22 mouse cellular contexts compared by ENCODE assay signal in genomic region chr13:58923496-58923895, GRCm38 (mm10).
DNase-seq lines count a peak whose midpoint lies in the region; ATAC-seq and TF ChIP-seq lines count a peak whose summit lies in the region.
"Had no signal": no experiment of that assay in that cellular context is flagged by ENCODE, and none has a peak within 500 bp of the region (broad histone marks: within the 10 kb centered on the region; RNA-seq: fewer than 3 reads in every experiment).

No protein-coding gene starts in this region.

- H3K4me1 ChIP-seq in cerebellum, adult 2 months (ENCODE audit: control insufficient read depth, insufficient read depth, low read length), result peaks cover 42% of the 10 kb centered on the region
- no peaks in the 10 kb centered on the region for H3K4me1 ChIP-seq in heart, embryonic 11.5 days (ENCODE audit: control insufficient read depth, insufficient read depth, low read length)
- peaks cover 15% of the 10 kb centered on the region for H3K4me1 ChIP-seq in midbrain, embryonic 10.5 days
- no peaks in the 10 kb centered on the region for H3K4me1 ChIP-seq in midbrain, embryonic 15.5 days
- H3K4me1 ChIP-seq: heart, embryonic 12.5 days had no signal

- H3K27ac ChIP-seq in cerebellum, adult 2 months (ENCODE audit: insufficient read depth, low read length), result peak overlapping the region; percentile 63; the same call in 1 of the 2 replicates
- H3K27ac ChIP-seq in heart, embryonic 11.5 days (ENCODE audit: low read depth, low read length), result no peak overlapping the region
- 0 out of 2 replicates have a peak overlapping the region, but pooled peaks have one; percentile 15 for H3K27ac ChIP-seq in midbrain, embryonic 10.5 days (replicated peaks)
- no peak overlapping the region for H3K27ac ChIP-seq in midbrain, embryonic 15.5 days
- H3K27ac ChIP-seq: embryonic facial prominence, embryonic 10.5 days; heart, adult 2 months; hindbrain, embryonic 10.5 days; hindbrain, embryonic 15.5 days had no signal

- no peaks in the 10 kb centered on the region for H3K9me3 ChIP-seq in heart, embryonic 11.5 days (replicated peaks; ENCODE audit: control insufficient read depth, low read length)
- H3K9me3 ChIP-seq in midbrain, embryonic 10.5 days (replicated peaks), result no peaks in the 10 kb centered on the region
- H3K9me3 ChIP-seq in midbrain, embryonic 15.5 days, result no peaks in the 10 kb centered on the region
- H3K9me3 ChIP-seq: embryonic facial prominence, embryonic 10.5 days; heart, embryonic 12.5 days; hindbrain, embryonic 10.5 days; hindbrain, embryonic 15.5 days had no signal

- no peak overlapping the region for H3K4me2 ChIP-seq in heart, embryonic 11.5 days
- H3K4me2 ChIP-seq in midbrain, embryonic 15.5 days, result no peak overlapping the region
- H3K4me2 ChIP-seq: heart, embryonic 12.5 days; hindbrain, embryonic 15.5 days had no signal

- WGBS in cerebellum, adult 2 months, result 67% methylated on average over 7 of the region's 7 CpGs
- WGBS in heart, embryonic 11.5 days (ENCODE audit: insufficient replicate concordance), result 79% methylated on average over 7 of the region's 7 CpGs
- WGBS in midbrain, embryonic 10.5 days, result 91% methylated on average over 7 of the region's 7 CpGs
- 87% methylated on average over 7 of the region's 7 CpGs for WGBS in midbrain, embryonic 15.5 days

- H3K27me3 ChIP-seq in cerebellum, adult 2 months (ENCODE audit: control insufficient read depth, insufficient read depth, low read length), result no peaks in the 10 kb centered on the region
- no peaks in the 10 kb centered on the region for H3K27me3 ChIP-seq in heart, embryonic 11.5 days (ENCODE audit: control insufficient read depth, insufficient read depth, low read length)
- H3K27me3 ChIP-seq in midbrain, embryonic 10.5 days (ENCODE audit: low read depth, poor library complexity, severe bottlenecking), result no peaks in the 10 kb centered on the region
- no peaks in the 10 kb centered on the region for H3K27me3 ChIP-seq in midbrain, embryonic 15.5 days (replicated peaks)
- H3K27me3 ChIP-seq: heart, embryonic 12.5 days; hindbrain, embryonic 15.5 days had no signal

- ATAC-seq in heart, embryonic 11.5 days (replicated peaks; ENCODE audit: insufficient number of reproducible peaks, low FRiP score, low TSS enrichment), result no peak
- ATAC-seq in midbrain, embryonic 15.5 days (replicated peaks), result no peak
- ATAC-seq: CD4-positive, CD25-positive, alpha-beta regulatory T cell, adult 4 months; forebrain, postnatal 0 days; inflammation-experienced regulatory T-cells, adult 6 months had no signal

- no peak overlapping the region for H3K4me3 ChIP-seq in cerebellum, adult 2 months (replicated peaks; ENCODE audit: insufficient read depth, low read depth, low read length)
- no peak overlapping the region for H3K4me3 ChIP-seq in heart, embryonic 11.5 days (ENCODE audit: low read depth, low read length)
- H3K4me3 ChIP-seq in midbrain, embryonic 10.5 days, result no peak overlapping the region
- H3K4me3 ChIP-seq in midbrain, embryonic 15.5 days, result no peak overlapping the region
- H3K4me3 ChIP-seq: embryonic facial prominence, embryonic 10.5 days; heart, adult 2 months; heart, embryonic 12.5 days; hindbrain, embryonic 10.5 days; hindbrain, embryonic 15.5 days had no signal

- no peak for TF ChIP-seq CTCF in cerebellum, adult 2 months (IDR thresholded peaks at IDR 0.05; ENCODE audit: borderline replicate concordance, insufficient read depth, low read depth, low read length)

- no peaks in the 10 kb centered on the region for H3K36me3 ChIP-seq in heart, embryonic 11.5 days (ENCODE audit: control insufficient read depth, insufficient read depth, low read length)
- H3K36me3 ChIP-seq in midbrain, embryonic 10.5 days, result no peaks in the 10 kb centered on the region
- H3K36me3 ChIP-seq in midbrain, embryonic 15.5 days (replicated peaks), result no peaks in the 10 kb centered on the region
- H3K36me3 ChIP-seq: embryonic facial prominence, embryonic 10.5 days; G1E; heart, embryonic 12.5 days; hindbrain, embryonic 10.5 days; hindbrain, embryonic 15.5 days had no signal

- H3K9ac ChIP-seq in heart, embryonic 11.5 days (ENCODE audit: low read depth, low read length), result no peak overlapping the region
- no peak overlapping the region for H3K9ac ChIP-seq in midbrain, embryonic 15.5 days
- H3K9ac ChIP-seq: forebrain, postnatal 0 days; heart, embryonic 12.5 days; hindbrain, embryonic 15.5 days had no signal

- no peak for DNase-seq in cerebellum, adult 2 months
- DNase-seq in cerebellum, postnatal 25 days, result no peak
- peak; percentile 71 for DNase-seq in heart, adult 11 months
- no peak for DNase-seq in midbrain, embryonic 10.5 days (ENCODE audit: low spot score)
- peak; percentile 59 for DNase-seq in brain, adult 2 months (ENCODE audit: low read depth, low spot score)
- DNase-seq in frontal cortex, postnatal 10 days (ENCODE audit: low spot score in 2 of 2), result no peak
- DNase-seq: adrenal gland, adult 8-10 months; B cell, adult 2 months; cerebellum, adult 11-12 months; cerebellum, adult 9-11 months; forebrain, postnatal 0 days; gastrocnemius, postnatal 10 days; heart, adult 2 months had no signal

- TF ChIP-seq POLR2A in cerebellum, adult 2 months (IDR thresholded peaks at IDR 0.05; ENCODE audit: borderline replicate concordance, insufficient read depth, low read length), result no peak

Comparison
In these comparisons a context has a peak if more than half of its experiments do, and no peak if none do; other contexts are left out.
1. H3K27ac ChIP-seq: peak in cerebellum, adult 2 months (single experiment) and midbrain, embryonic 10.5 days (single experiment); none in heart, embryonic 11.5 days (single experiment) and midbrain, embryonic 15.5 days (single experiment).
2. DNase-seq: peak in heart, adult 11 months (single experiment) and brain, adult 2 months (single experiment); none in cerebellum, adult 2 months (0 of 2), cerebellum, postnatal 25 days (0 of 2), midbrain, embryonic 10.5 days (single experiment) and frontal cortex, postnatal 10 days (0 of 2).